Mouse (Mus musculus) gastrocnemius, postnatal 14 days (tissue): ENCODE data around the gene Catsper1. TPM values are rescaled to one million over a fixed set of nuclear protein-coding genes. Genes with fewer than 3 reads are reported as not detected.

Source experiments
- DNase-seq: peaks from one replicate; pipeline ENCODE4 v3.0.0; 2021; ENCODE audit warnings: mixed read lengths
- intact Hi-C: fragments of 180-260 bp; cut with DNase I; formaldehyde crosslinking; loops from one replicate; pipeline ENCODE4 v1.15.1; 2025; ENCODE audit warnings: low total_unique reads
- long read RNA-seq, 2 experiments: library from polyadenylated mRNA; stranded (forward); transcript quantifications; one replicate each; pipeline ENCODE4 v2.0.0; 2021
- total RNA-seq, 2 experiments: library from RNA; stranded (reverse); gene quantifications; 2 replicates each; pipeline ENCODE4 v1.2.3; 2021

The Catsper1 gene
- not detected for total RNA-seq
- long read RNA-seq, experiment 1: 0 reads
- long read RNA-seq, experiment 2: 0 reads

GRCm38 (mm10) chr19:5335441-5335840 lies at the start of gene Catsper1:
Gene Catsper1, plus strand, starts transcription at chr19:5335741.
- intact Hi-C loops: no loop called here
- DNase-seq: no peak

- peak; percentile 99 for DNase-seq
- intact Hi-C loops: no loop called here
These were observed 40.4 kb upstream of the Catsper1 start, which contains the start of gene Sf3b2 for GRCm38 (mm10) chr19:5294972-5295735. Gene Sf3b2, minus strand, starts transcription at chr19:5295455.

GRCm38 (mm10) chr19:5295736-5296075 lies 39.8 kb upstream of the Catsper1 start:
- intact Hi-C loops: no loop called here
- DNase-seq: peak; percentile 34

GRCm38 (mm10) chr19:5296630-5297029 lies 38.9 kb upstream of the Catsper1 start:
- intact Hi-C loops: no loop called here
- DNase-seq: no peak

GRCm38 (mm10) chr19:5297903-5298800 lies 37.4 kb upstream of the Catsper1 start, which contains the start of gene Gal3st3:
Gene Gal3st3, plus strand, starts transcription at chr19:5298331.
- intact Hi-C loops: no loop called here
- DNase-seq: no peak

- intact Hi-C loops: no loop called here
- no peak for DNase-seq
These were observed 35.0 kb upstream of the Catsper1 start for GRCm38 (mm10) chr19:5300588-5300987.

GRCm38 (mm10) chr19:5302455-5302854 lies 33.1 kb upstream of the Catsper1 start:
- intact Hi-C loops: no loop called here
- peak; percentile 45 for DNase-seq

- no peak for DNase-seq
These were observed 29.3 kb upstream of the Catsper1 start for GRCm38 (mm10) chr19:5306279-5306678.

GRCm38 (mm10) chr19:5306968-5307734 lies 28.4 kb upstream of the Catsper1 start:
- peak; percentile 27 for DNase-seq

More at GRCm38 (mm10) chr19:5306279-5306678, 29.3 kb upstream of the Catsper1 start:
- intact Hi-C loops: no loop called here

GRCm38 (mm10) chr19:5309025-5309424 lies 26.5 kb upstream of the Catsper1 start:
- intact Hi-C loops: no loop called here
- no peak for DNase-seq

More at GRCm38 (mm10) chr19:5306968-5307734, 28.4 kb upstream of the Catsper1 start:
- intact Hi-C loops: no loop called here

- DNase-seq: no peak
- intact Hi-C loops: no loop called here
These were observed 22.4 kb upstream of the Catsper1 start for GRCm38 (mm10) chr19:5313189-5313588.

GRCm38 (mm10) chr19:5323801-5324200 lies 11.7 kb upstream of the Catsper1 start:
- intact Hi-C loops: no loop called here
- no peak for DNase-seq

GRCm38 (mm10) chr19:5327970-5328369 lies 7.6 kb upstream of the Catsper1 start:
- DNase-seq: no peak
- intact Hi-C loops: no loop called here

GRCm38 (mm10) chr19:5334741-5335140 lies 800 bp upstream of the Catsper1 start:
- intact Hi-C loops: no loop called here
- no peak for DNase-seq

- DNase-seq: peak; percentile 77
- intact Hi-C loops: no loop called here
These were observed 2.4 kb downstream of the Catsper1 start for GRCm38 (mm10) chr19:5337975-5338374.

GRCm38 (mm10) chr19:5341360-5341759 lies 5.8 kb downstream of the Catsper1 start:
- intact Hi-C loops: loop anchor here (10.0 kb wide), 1 partner anchor 147 kb away; no protein-coding TSS in a partner anchor
- no peak for DNase-seq

GRCm38 (mm10) chr19:5345297-5346131 lies 10.0 kb downstream of the Catsper1 start:
- peak; percentile 29 for DNase-seq
- intact Hi-C loops: loop anchor here (10.0 kb wide), 1 partner anchor 151 kb away; no protein-coding TSS in a partner anchor

GRCm38 (mm10) chr19:5348064-5348463 lies 12.5 kb downstream of the Catsper1 start:
- no peak for DNase-seq
- intact Hi-C loops: loop anchor here (10.0 kb wide), 1 partner anchor 153 kb away; no protein-coding TSS in a partner anchor
